Mouse (Mus musculus): Measurements from ENCODE around the gene Abcc4. TPM values are rescaled to one million over a fixed set of nuclear protein-coding genes. Genes with fewer than 3 reads are reported as not detected.
"Not testable (repeated sequence)": the region's sequence is repeated elsewhere in the genome, so short reads cannot be mapped to it uniquely, and the experiment has no call there.

Gene Abcc4
- total RNA-seq, 2 experiments from 2014 or later: 10.7 to 11.6 TPM

- intact Hi-C loops (cut with DNase I): loop anchor here (10.0 kb wide), 1 partner anchor 1435 kb away; no protein-coding TSS in a partner anchor
- DNase-seq: no peak
Measured at GRCm38 (mm10) chr14:118649895-118650256, 56.1 kb downstream of the Abcc4 start.

GRCm38 (mm10) chr14:118649199-118649894, 56.7 kb downstream of the Abcc4 start:
- intact Hi-C loops (cut with DNase I): loop anchor here (10.0 kb wide), 1 partner anchor 1435 kb away; no protein-coding TSS in a partner anchor
- no peak for DNase-seq

GRCm38 (mm10) chr14:118642940-118643591, 63.0 kb downstream of the Abcc4 start:
- intact Hi-C loops (cut with DNase I): loop anchor here (10.0 kb wide), 1 partner anchor 1442 kb away; no protein-coding TSS in a partner anchor
- not testable (repeated sequence) for DNase-seq

- DNase-seq: no peak
- intact Hi-C loops (cut with DNase I): loop anchor here (10.0 kb wide), 1 partner anchor 1443 kb away; no protein-coding TSS in a partner anchor
Measured at GRCm38 (mm10) chr14:118642140-118642539, 63.9 kb downstream of the Abcc4 start.

- intact Hi-C loops (cut with DNase I): loop anchor here (5.0 kb wide), 1 partner anchor 44 kb away; no protein-coding TSS in a partner anchor
- DNase-seq: no peak
Measured at GRCm38 (mm10) chr14:118638447-118639275, 67.4 kb downstream of the Abcc4 start.

GRCm38 (mm10) chr14:118635493-118636183, 70.4 kb downstream of the Abcc4 start:
- DNase-seq: peak; percentile 69 to 73
- intact Hi-C loops (cut with DNase I): loop anchor here (5.0 kb wide), 1 partner anchor 47 kb away; no protein-coding TSS in a partner anchor

- intact Hi-C loops (cut with DNase I): loop anchor here (5.0 kb wide), 1 partner anchor 68 kb away; no protein-coding TSS in a partner anchor
- peak in 1 of 2 experiments; percentile 6 for DNase-seq
Measured at GRCm38 (mm10) chr14:118629649-118630048, 76.4 kb downstream of the Abcc4 start.

GRCm38 (mm10) chr14:118621449-118621789, 84.6 kb downstream of the Abcc4 start:
- DNase-seq: no peak
- intact Hi-C loops (cut with DNase I): no loop called here

GRCm38 (mm10) chr14:118620773-118621448, 85.1 kb downstream of the Abcc4 start:
- intact Hi-C loops (cut with DNase I): no loop called here
- no peak for DNase-seq

- peak in 1 of 2 experiments; percentile 20 for DNase-seq
- intact Hi-C loops (cut with DNase I): loop anchor here (1.0 to 5.0 kb wide), 3 partner anchors 85 to 200 kb away; no protein-coding TSS in a partner anchor
Measured at GRCm38 (mm10) chr14:118616698-118617311, 89.2 kb downstream of the Abcc4 start.

- no peak for DNase-seq
- intact Hi-C loops (cut with DNase I): no loop called here
Measured at GRCm38 (mm10) chr14:118613734-118614133, 92.3 kb downstream of the Abcc4 start.

GRCm38 (mm10) chr14:118611714-118612113, 94.3 kb downstream of the Abcc4 start:
- intact Hi-C loops (cut with DNase I): no loop called here
- DNase-seq: no peak

- DNase-seq: no peak
- intact Hi-C loops (cut with DNase I): no loop called here
Measured at GRCm38 (mm10) chr14:118610786-118611185, 95.2 kb downstream of the Abcc4 start.

- intact Hi-C loops (cut with DNase I): no loop called here
Measured at GRCm38 (mm10) chr14:118608816-118609465, 97.1 kb downstream of the Abcc4 start.

GRCm38 (mm10) chr14:118608317-118608716, 97.7 kb downstream of the Abcc4 start:
- intact Hi-C loops (cut with DNase I): no loop called here
- DNase-seq: no peak

More at GRCm38 (mm10) chr14:118608816-118609465, 97.1 kb downstream of the Abcc4 start:
- no peak for DNase-seq

GRCm38 (mm10) chr14:118606476-118606875, 99.5 kb downstream of the Abcc4 start:
- no peak for DNase-seq
- intact Hi-C loops (cut with DNase I): no loop called here

- intact Hi-C loops (cut with DNase I): no loop called here
- no peak for DNase-seq
Measured at GRCm38 (mm10) chr14:118604903-118605302, 101.1 kb downstream of the Abcc4 start.

- intact Hi-C loops (cut with DNase I): no loop called here
- no peak for DNase-seq
Measured at GRCm38 (mm10) chr14:118602031-118602430, 104.0 kb downstream of the Abcc4 start.

- no peak for DNase-seq
- intact Hi-C loops (cut with DNase I): no loop called here
Measured at GRCm38 (mm10) chr14:118600746-118601145, 105.3 kb downstream of the Abcc4 start.
